Mouse (Mus musculus): Measurements from ENCODE around the gene Vnn3. TPM values are rescaled to one million over a fixed set of nuclear protein-coding genes. Genes with fewer than 3 reads are reported as not detected.

The Vnn3 gene
- polyA plus RNA-seq, 1 experiment: 0.05 TPM

GRCm38 (mm10) chr10:23815168-23815567 lies 36.1 kb upstream of the Vnn3 start:
- Histone ChIP-seq H3K4me1 (ENCODE audit: control insufficient read depth, insufficient read depth, low read length) (no peaks in the 10 kb centered on the region), H3K4me3 (replicated peaks; ENCODE audit: insufficient read depth, low read depth, low read length) (no peak overlapping the region), H3K27me3 (ENCODE audit: control insufficient read depth, insufficient read depth, low read length) (no peaks in the 10 kb centered on the region), H3K27ac (ENCODE audit: insufficient read depth, low read length) (no peak overlapping the region)
- TF ChIP-seq POLR2A (IDR thresholded peaks at IDR 0.05; ENCODE audit: borderline replicate concordance, insufficient read depth, low read length): no peak
- 0 out of 2 replicates have a peak, but pooled peaks have one; percentile 23 for TF ChIP-seq CTCF (IDR thresholded peaks at IDR 0.05; ENCODE audit: borderline replicate concordance, insufficient read depth, low read depth, low read length)
- WGBS: 54% methylated on average over 1 of the region's 1 CpGs
- peak; percentile 49 to 69 for DNase-seq

DNA sequence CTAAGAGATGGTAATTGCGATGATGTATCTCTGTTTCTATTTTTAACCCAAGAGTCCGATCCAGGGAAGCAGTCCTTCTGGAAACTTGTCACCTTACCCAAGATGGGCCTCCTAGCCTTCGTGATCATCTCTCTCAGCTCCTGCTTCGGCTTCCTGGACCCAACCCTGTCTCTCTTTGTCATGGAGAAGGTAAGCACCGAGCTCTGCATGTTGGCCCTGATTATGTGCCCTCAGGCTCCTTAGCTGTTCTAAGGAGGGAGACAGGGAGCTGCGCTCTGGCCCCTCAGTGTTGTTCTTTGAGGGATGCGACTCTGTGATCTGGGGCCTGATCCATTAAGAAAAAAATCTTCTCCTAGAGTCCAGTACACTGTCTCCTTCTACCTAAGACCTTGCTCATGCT lies 35.0 kb upstream of the Vnn3 start:
- Histone ChIP-seq H3K4me3 (replicated peaks; ENCODE audit: insufficient read depth, low read depth, low read length) (no peak overlapping the region), H3K4me1 (ENCODE audit: control insufficient read depth, insufficient read depth, low read length) (no peaks in the 10 kb centered on the region), H3K27ac (ENCODE audit: insufficient read depth, low read length) (no peak overlapping the region), H3K27me3 (ENCODE audit: control insufficient read depth, insufficient read depth, low read length) (no peaks in the 10 kb centered on the region)
- no peak for TF ChIP-seq CTCF (IDR thresholded peaks at IDR 0.05; ENCODE audit: borderline replicate concordance, insufficient read depth, low read depth, low read length)
- TF ChIP-seq POLR2A (IDR thresholded peaks at IDR 0.05; ENCODE audit: borderline replicate concordance, insufficient read depth, low read length): no peak
- no peak for DNase-seq
- 87% methylated on average over 7 of the region's 7 CpGs for WGBS

DNA sequence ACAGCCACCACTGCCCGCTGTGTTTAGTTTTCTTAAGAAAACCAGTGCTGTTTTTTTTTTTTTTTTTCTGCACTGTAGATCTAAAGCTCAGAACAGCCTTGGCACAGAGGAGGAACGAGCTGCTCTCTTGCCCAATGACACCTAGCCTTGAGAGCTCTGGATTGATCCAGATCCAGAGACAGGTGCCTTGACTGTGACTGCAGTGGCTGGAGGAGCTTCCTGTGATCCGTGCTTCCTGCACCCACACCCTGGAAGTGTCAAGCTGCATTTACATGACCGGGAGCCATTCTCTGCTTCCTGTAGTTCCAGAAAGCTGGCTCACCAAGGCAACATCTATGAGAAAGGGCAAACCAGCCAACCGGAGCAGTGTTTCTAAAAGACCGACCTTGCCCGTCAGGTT lies 24.7 kb upstream of the Vnn3 start:
- no peaks in the 10 kb centered on the region for H3K27me3 ChIP-seq (ENCODE audit: control insufficient read depth, insufficient read depth, low read length)
- no peak for TF ChIP-seq CTCF (IDR thresholded peaks at IDR 0.05; ENCODE audit: borderline replicate concordance, insufficient read depth, low read depth, low read length)
- no peak for TF ChIP-seq POLR2A (IDR thresholded peaks at IDR 0.05; ENCODE audit: borderline replicate concordance, insufficient read depth, low read length)
- DNase-seq: no peak
- no peak overlapping the region for H3K27ac ChIP-seq (ENCODE audit: insufficient read depth, low read length)
- 89% methylated on average over 7 of the region's 7 CpGs for WGBS
- H3K4me3 ChIP-seq (replicated peaks; ENCODE audit: insufficient read depth, low read depth, low read length): no peak overlapping the region
- H3K4me1 ChIP-seq (ENCODE audit: control insufficient read depth, insufficient read depth, low read length): no peaks in the 10 kb centered on the region

DNA sequence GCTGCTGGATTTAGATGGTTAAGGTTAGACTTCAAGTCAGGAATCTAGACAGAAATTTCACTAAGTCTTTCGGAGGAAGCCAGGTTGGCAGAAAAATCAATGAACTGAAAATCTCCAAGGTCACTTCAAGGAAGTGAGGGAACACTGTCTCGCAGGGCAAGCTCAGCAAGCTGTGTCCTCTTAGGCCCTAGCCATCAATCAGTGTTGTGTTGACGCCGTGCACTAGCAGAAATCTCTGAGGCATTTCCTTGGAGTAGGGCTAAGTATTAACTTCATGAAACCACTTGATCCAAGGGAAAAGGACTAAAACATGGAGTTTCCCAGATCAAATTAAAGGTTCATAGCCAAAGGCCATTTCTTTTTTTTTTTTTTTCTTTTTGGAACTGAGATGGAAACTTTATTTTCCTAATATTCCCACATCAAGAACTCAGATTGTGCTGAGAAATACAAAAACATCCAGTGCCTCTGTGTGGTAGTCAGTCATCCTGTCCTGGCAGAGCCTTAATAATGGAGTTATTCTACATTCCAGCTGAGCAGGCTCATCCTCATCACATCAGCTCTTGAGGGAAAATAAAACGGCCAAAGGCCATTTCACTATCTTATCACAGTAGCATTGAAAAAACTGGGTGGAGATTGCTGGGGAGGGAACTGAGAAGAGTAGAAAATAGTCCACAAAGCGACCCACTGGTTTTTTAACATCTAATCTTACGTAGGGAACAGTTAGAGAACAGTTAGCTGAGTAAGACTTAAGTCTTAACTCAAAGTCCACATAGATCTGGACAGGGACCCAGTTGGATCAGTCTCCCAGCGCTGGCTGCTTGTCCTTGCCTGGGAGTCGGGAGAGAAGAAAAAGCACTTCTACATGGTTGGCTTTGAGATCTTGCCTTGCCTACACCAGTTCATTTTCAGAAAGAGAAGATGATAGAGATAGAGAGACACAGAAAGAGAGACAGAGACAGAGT lies 15.0 kb upstream of the Vnn3 start:
- DNase-seq: no peak
- WGBS: 83% methylated on average over 9 of the region's 9 CpGs
- no peak for TF ChIP-seq CTCF (IDR thresholded peaks at IDR 0.05; ENCODE audit: borderline replicate concordance, insufficient read depth, low read depth, low read length)
- no peak for TF ChIP-seq POLR2A (IDR thresholded peaks at IDR 0.05; ENCODE audit: borderline replicate concordance, insufficient read depth, low read length)
- Histone ChIP-seq H3K27me3 (ENCODE audit: control insufficient read depth, insufficient read depth, low read length) (no peaks in the 10 kb centered on the region), H3K4me3 (replicated peaks; ENCODE audit: insufficient read depth, low read depth, low read length) (no peak overlapping the region), H3K4me1 (ENCODE audit: control insufficient read depth, insufficient read depth, low read length) (no peaks in the 10 kb centered on the region), H3K27ac (ENCODE audit: insufficient read depth, low read length) (no peak overlapping the region)

DNA sequence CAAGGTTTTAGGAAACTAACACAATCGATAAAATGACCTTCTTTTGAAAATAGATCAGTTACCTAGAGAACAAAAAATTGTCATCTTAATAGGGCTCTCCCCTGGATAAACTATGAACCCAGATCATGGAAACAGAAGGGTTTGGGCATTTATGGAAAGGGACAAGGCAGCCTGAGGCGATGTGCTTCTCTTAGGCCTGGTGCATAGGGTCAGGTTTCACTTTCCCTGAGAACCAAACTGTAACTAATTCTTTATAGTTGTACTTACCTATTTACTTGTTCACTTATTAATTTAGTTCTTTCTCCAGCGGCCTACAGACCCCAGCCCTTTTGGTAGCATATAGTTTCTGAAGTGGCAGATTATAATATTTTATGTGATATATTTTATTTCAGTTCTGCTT lies 14.1 kb upstream of the Vnn3 start:
- no peak for DNase-seq
- Histone ChIP-seq H3K4me1 (ENCODE audit: control insufficient read depth, insufficient read depth, low read length) (no peaks in the 10 kb centered on the region), H3K27me3 (ENCODE audit: control insufficient read depth, insufficient read depth, low read length) (no peaks in the 10 kb centered on the region), H3K4me3 (replicated peaks; ENCODE audit: insufficient read depth, low read depth, low read length) (no peak overlapping the region), H3K27ac (ENCODE audit: insufficient read depth, low read length) (no peak overlapping the region)
- 85% methylated on average over 3 of the region's 3 CpGs for WGBS
- TF ChIP-seq POLR2A (IDR thresholded peaks at IDR 0.05; ENCODE audit: borderline replicate concordance, insufficient read depth, low read length) (no peak), CTCF (IDR thresholded peaks at IDR 0.05; ENCODE audit: borderline replicate concordance, insufficient read depth, low read depth, low read length) (no peak)

GRCm38 (mm10) chr10:23838910-23839309 lies 12.4 kb upstream of the Vnn3 start:
- Histone ChIP-seq H3K4me3 (replicated peaks; ENCODE audit: insufficient read depth, low read depth, low read length) (no peak overlapping the region), H3K27ac (ENCODE audit: insufficient read depth, low read length) (no peak overlapping the region), H3K27me3 (ENCODE audit: control insufficient read depth, insufficient read depth, low read length) (no peaks in the 10 kb centered on the region), H3K4me1 (ENCODE audit: control insufficient read depth, insufficient read depth, low read length) (no peaks in the 10 kb centered on the region)
- 98% methylated on average over 3 of the region's 3 CpGs for WGBS
- no peak for TF ChIP-seq POLR2A (IDR thresholded peaks at IDR 0.05; ENCODE audit: borderline replicate concordance, insufficient read depth, low read length)
- TF ChIP-seq CTCF (IDR thresholded peaks at IDR 0.05; ENCODE audit: borderline replicate concordance, insufficient read depth, low read depth, low read length): no peak
- DNase-seq: no peak

DNA sequence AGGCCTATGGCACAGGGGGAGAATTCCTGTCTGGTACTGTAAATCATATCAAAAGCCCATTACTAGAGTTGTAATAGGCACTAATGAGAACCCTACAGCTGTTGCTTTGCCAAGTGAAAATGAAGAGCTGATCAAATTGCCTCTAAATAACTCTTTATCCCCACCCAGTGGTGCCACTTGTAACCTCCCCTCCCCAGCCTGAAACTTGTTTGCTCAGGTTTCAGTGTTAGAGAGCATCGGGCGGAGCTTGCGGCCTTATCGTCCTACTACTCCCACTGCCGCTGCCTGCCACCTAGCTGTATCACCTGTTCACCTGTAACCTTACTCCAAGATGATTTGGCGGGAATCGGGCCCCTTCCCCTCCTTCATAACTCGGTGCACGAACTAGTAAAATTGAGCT lies 11.9 kb upstream of the Vnn3 start:
- Histone ChIP-seq H3K27me3 (ENCODE audit: control insufficient read depth, insufficient read depth, low read length) (no peaks in the 10 kb centered on the region), H3K27ac (ENCODE audit: insufficient read depth, low read length) (no peak overlapping the region), H3K4me1 (ENCODE audit: control insufficient read depth, insufficient read depth, low read length) (no peaks in the 10 kb centered on the region), H3K4me3 (replicated peaks; ENCODE audit: insufficient read depth, low read depth, low read length) (no peak overlapping the region)
- 72% methylated on average over 9 of the region's 9 CpGs for WGBS
- TF ChIP-seq CTCF (IDR thresholded peaks at IDR 0.05; ENCODE audit: borderline replicate concordance, insufficient read depth, low read depth, low read length) (no peak), POLR2A (IDR thresholded peaks at IDR 0.05; ENCODE audit: borderline replicate concordance, insufficient read depth, low read length) (no peak)
- DNase-seq: no peak

DNA sequence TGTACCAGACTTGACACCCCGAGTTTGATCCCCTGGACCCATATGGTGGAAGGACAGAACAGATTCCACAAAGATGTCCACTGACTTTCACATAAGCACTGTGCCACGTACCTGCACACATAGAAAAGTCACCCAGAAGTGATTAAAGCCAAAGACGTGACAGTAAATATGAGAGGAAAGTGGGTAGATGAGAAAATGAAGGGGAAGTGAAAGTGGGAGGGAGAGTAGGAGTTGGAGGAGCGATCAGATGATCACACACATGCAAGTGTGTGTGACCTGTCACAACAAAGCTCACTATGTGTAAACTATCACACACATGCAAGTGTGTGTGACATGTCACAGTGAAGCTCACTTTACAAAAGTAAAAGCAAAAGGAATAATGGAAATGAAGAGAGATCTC lies 10.8 kb upstream of the Vnn3 start:
- TF ChIP-seq CTCF (IDR thresholded peaks at IDR 0.05; ENCODE audit: borderline replicate concordance, insufficient read depth, low read depth, low read length) (no peak), POLR2A (IDR thresholded peaks at IDR 0.05; ENCODE audit: borderline replicate concordance, insufficient read depth, low read length) (no peak)
- DNase-seq: no peak
- Histone ChIP-seq H3K27me3 (ENCODE audit: control insufficient read depth, insufficient read depth, low read length) (no peaks in the 10 kb centered on the region), H3K4me3 (replicated peaks; ENCODE audit: insufficient read depth, low read depth, low read length) (no peak overlapping the region), H3K27ac (ENCODE audit: insufficient read depth, low read length) (no peak overlapping the region), H3K4me1 (ENCODE audit: control insufficient read depth, insufficient read depth, low read length) (no peaks in the 10 kb centered on the region)
- 77% methylated on average over 4 of the region's 4 CpGs for WGBS
